Mouse (Mus musculus) G1E (cell line): ENCODE measurements around the gene Ccdc88b.

Experiments
- CTCF ChIP-seq: IDR thresholded peaks from 2 replicates; pipeline ENCODE4 v1.5.1; 2012; ENCODE audit warnings: low read depth, low read length, inconsistent platforms, mixed read lengths
- GATA1 ChIP-seq: IDR thresholded peaks from 2 replicates; pipeline ENCODE4 v1.6.1; 2012; ENCODE audit warnings: borderline replicate concordance, low read length, inconsistent platforms, mixed read lengths
- GATA2 ChIP-seq: IDR thresholded peaks from 2 replicates; pipeline ENCODE4 v1.6.1; 2012; ENCODE audit warnings: low read depth, low read length, inconsistent platforms, borderline replicate concordance
- POLR2AphosphoS5 ChIP-seq: IDR thresholded peaks from 2 replicates; pipeline ENCODE4 v1.6.1; 2012; ENCODE audit warnings: low read depth, low read length, inconsistent platforms; ENCODE audit not compliant: insufficient replicate concordance
- TAL1 ChIP-seq: conservative IDR thresholded peaks from 2 replicates; pipeline ENCODE4 v1.6.1; 2012; ENCODE audit warnings: low read depth, low read length, inconsistent platforms, mixed read lengths

- no peak for TF ChIP-seq CTCF
- no peak for TF ChIP-seq TAL1
- TF ChIP-seq GATA1 = no peak
- TF ChIP-seq POLR2AphosphoS5 = no peak
- no peak for TF ChIP-seq GATA2
These were observed 46.8 kb upstream of the Ccdc88b start for GRCm38 (mm10) chr19:6904846-6905245.
